Mouse (Mus musculus) erythroid progenitor cell, adult 5-6 weeks (primary cell): ENCODE data around the gene Ccdc124. TPM values are rescaled to one million over a fixed set of nuclear protein-coding genes. Genes with fewer than 3 reads are reported as not detected.
A peak's percentile ranks its signal among the peaks of the same experiment; 100 is the strongest.
"Not testable (repeated sequence)": the region's sequence is repeated elsewhere in the genome, so short reads cannot be mapped to it uniquely, and the experiment has no call there.

Source experiments
- ATAC-seq: replicated peaks from 2 replicates; pipeline ENCODE4 v1.8.0; 2016; ENCODE audit warnings: moderate number of reproducible peaks, mild to moderate bottlenecking, moderate TSS enrichment, inconsistent platforms; ENCODE audit not compliant: poor library complexity, low FRiP score, severe bottlenecking
- total RNA-seq, 2 experiments: library from RNA; stranded (forward) in 1 of 2; stranded (reverse) in 1 of 2; fragments of 150-400 nt in 1 of 2; fragments of 186-747, 209-891 nt in 1 of 2; gene quantifications; 2 replicates each; pipeline versions ENCODE4 v1.2.3 to v1.2.4; 2015 to 2017; ENCODE audit warnings: low replicate concordance in 2 of 2

The Ccdc124 gene
- total RNA-seq, 2 experiments from 2014 or later = 18.0 to 23.8 TPM

GRCm38 (mm10) chr8:70896316-70897020, 22.7 kb upstream of the Ccdc124 start:
- ATAC-seq = no peak

DNA sequence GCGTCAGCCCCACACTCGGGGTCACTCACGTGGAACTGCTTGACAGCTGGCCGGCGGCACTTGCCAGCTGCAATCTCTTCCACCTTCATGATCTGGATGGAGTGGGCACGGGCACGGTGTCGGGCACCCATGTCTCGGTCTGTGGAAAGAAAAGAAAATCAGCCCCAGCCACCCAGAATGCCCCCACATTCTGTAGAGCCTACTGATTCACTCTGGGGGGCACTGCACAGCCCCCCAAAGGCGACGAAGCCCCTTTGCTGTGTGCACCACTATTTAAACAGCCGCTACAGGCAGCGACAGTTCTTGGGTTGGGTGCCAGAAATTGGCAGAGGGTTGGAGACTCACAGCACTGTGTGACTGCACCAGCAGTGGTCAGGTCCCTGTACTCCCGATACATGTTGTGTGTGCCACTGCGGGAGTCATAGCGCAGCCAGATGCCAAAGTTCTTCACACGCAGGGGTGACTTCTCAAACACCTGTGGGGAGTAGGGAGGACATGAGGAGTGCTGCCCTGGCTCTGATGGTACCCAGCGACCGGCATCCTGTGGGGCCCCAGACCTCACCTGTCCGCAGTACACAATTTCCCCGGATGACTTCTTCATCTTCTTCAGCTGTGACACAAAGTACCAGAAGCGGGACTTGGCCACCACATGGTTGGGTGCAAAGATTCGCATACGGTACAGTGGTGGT, 22.0 kb upstream of the Ccdc124 start:
- ATAC-seq = not testable (repeated sequence)

DNA sequence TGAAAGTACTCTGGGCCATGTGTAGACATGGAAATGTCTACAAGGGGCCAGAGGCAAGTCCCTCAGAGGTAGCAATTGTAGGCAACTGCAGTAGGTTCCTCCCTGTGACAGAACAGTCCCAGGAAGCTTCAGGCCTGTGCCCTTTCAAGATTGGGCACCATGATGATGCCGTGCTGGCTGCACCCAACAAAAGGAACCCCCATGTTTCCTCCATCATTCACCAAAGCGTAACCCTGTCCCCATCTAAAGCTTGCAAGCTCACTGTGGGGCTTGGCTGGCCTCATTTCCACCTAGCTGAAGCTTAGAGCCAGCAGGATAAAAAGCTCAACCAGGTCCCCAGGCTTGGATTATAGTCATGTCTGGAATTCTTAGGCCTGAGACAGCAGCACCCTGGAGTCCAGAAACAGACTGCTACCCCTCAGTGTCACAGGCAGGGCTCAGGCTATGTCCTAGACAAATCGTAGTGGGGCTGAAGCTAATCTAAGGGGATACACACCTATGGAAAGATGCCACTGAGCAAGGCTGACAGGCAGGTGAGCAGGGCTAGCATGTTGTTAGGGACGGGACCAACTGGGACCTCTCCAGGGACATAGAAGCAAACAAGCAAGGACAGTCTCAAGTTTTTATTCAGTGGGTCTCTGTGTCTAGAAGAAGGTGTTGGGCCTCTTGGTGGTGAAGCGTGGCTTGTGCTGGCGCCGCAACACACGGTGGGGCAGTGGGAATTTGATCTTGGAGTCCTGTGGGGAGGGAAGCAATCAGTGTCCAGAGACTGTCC, 21.2 kb upstream of the Ccdc124 start:
- no peak for ATAC-seq

DNA sequence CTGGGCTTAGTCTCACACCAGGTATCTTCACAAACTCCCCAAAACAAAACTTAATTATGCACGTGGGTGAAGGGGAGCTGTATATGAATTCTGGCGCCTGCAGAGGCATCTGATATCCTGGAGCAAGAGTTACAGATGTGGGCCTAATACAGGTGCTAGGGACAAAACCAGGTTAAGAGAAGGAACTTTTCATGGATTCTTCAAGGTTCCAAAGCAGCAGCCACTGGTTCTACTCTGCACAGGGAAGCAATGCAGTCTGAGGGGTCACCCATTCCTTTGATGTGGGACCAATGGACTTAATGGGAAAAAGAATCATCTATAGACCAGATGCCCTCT, 20.6 kb upstream of the Ccdc124 start:
- ATAC-seq = no peak

GRCm38 (mm10) chr8:70893656-70894384, 20.1 kb upstream of the Ccdc124 start:
- no peak for ATAC-seq

GRCm38 (mm10) chr8:70892896-70893655, 19.3 kb upstream of the Ccdc124 start:
- ATAC-seq = no peak

DNA sequence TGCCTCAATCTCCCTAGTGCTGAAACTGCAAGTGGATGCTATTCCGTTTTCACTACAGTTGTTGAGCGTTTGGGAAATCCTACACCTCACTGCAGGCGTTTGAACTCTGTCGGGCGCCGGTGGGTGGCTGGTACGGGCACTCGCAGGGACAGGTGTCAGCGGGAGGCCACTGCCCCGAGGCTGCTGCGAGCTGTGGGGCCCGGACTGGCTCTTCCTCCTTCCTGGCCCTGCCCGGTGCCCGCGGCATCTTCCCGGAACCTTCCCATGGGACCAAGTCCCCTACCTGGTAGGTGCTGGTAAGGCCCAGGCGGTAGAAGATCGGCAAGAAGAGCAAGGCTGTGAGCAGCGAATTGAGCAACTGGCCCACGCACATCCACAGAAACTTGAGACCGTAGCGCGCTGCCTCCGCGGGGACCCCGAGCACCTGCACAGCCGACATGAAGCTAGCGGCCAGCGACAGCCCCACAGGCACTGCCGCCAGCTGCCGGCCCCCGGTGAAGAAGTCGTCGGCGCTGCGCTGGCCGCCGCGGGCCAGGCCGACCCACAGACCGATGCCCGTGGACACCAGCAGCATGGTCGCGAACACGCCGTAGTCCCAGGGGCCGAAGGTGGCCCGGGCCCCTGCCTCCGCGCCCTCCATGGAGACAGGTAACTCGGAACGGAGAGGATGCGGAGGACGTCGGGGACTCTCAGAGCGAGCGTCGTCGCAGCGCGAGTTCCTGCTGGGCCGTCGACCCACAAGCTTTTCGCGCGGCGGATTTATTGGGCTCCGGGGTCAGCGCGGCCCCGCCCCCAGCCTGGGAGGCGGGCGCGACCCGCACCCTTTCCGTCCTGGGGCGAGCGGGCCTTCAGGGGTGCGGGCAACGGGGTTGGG, 18.5 kb upstream of the Ccdc124 start, which contains the start of gene Slc5a5:
TSS of gene Slc5a5 (minus strand) at position 736 of the 874 bp plus-strand sequence.
- ATAC-seq = no peak

GRCm38 (mm10) chr8:70891356-70891755, 17.6 kb upstream of the Ccdc124 start:
- ATAC-seq = no peak

DNA sequence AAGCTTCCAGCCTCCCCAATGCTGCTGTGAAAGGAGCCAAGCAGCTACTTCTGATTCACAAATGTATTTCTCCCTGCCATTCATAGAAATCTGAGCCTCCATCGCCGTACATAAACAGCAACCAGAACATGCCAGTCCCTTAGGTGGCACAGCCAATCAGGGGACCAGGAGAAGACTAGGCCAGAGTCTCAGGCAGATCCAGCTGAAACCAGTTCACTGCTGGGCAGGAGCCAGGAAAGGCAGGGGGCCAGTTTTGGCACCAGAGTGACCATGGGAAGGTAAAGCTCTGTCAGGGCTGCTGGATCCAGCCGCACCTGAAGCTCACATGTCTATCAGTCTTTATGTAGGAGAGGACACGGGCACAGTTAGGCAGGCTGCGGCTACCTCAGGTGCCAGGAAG, 16.9 kb upstream of the Ccdc124 start:
- ATAC-seq = no peak

GRCm38 (mm10) chr8:70887669-70888068, 13.9 kb upstream of the Ccdc124 start:
- peak; percentile 64 for ATAC-seq

GRCm38 (mm10) chr8:70885612-70886011, 11.9 kb upstream of the Ccdc124 start:
- ATAC-seq = no peak

- ATAC-seq = no peak
Measured at GRCm38 (mm10) chr8:70884683-70885082, 10.9 kb upstream of the Ccdc124 start.

DNA sequence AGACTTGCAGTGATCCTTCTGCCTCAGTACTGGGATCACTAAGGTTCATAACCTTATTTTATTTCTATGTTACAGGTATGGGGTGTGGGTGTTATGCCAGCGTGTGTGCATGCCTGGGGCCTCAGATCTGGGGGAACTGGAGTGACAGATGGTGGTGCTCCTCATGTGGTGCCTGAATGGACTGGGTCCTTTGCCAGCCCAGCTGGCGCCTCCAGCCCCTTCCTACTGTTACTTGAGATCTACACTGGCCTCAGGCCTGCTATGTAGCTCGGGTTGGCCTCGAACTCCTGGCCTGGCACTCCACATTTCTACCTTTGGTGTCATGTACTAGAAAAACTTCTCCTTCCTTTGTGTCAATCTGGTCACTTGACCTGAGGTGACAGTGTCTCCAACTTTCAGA, 10.5 kb upstream of the Ccdc124 start:
- ATAC-seq = no peak

- ATAC-seq = no peak
Measured at GRCm38 (mm10) chr8:70880546-70880945, 6.8 kb upstream of the Ccdc124 start.

DNA sequence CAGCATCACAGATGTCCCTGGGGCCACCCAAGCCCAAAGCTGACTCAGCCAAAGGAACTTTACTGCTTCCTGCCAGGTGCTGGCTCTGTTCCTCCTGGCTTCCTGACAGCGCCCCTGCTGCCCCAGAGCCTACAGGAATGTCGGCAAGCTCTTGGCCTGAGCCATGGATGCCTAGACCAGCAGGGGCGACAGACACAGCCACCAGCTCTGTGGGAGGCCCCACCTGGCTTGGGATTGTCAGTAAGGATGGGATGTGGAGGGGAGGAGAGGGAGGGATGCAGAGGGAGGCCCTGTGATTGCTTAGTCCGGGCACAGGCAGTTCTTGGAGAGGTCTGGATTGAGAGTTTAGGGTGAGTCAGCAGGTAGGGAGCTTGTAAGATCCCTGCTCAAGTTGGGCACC, 6.4 kb upstream of the Ccdc124 start:
- ATAC-seq = no peak

DNA sequence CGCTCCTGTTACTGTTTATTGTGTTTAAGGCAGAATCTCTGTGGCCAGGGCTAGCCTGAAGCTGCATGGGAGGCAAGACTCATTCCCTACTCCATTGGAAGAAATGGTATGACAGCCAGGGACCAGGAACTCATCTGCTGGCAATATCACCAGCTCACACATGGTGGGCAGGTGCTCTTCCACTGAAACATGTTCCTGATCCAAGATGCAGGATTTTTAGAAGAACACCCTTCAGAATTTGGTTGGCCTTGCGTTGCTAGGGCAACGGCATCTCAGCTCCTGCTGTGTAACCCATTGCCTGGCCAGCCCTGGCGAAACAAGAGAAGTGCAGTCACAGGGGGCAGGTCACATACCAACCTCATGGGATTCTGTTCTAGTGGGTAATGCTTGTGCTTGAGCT, 5.8 kb upstream of the Ccdc124 start:
- no peak for ATAC-seq

GRCm38 (mm10) chr8:70878178-70878577, 4.4 kb upstream of the Ccdc124 start:
- ATAC-seq = no peak

GRCm38 (mm10) chr8:70876382-70876781, 2.6 kb upstream of the Ccdc124 start:
- ATAC-seq = no peak

- ATAC-seq = no peak
Measured at GRCm38 (mm10) chr8:70874441-70874840, 706 bp upstream of the Ccdc124 start.
